Mouse (Mus musculus) lung, adult 2 months (tissue): ENCODE data around the gene Parp1.

Experiments
- CTCF ChIP-seq: fragments of 200-500 bp; IDR thresholded peaks from 2 replicates; pipeline ENCODE4 v1.5.1; 2011; ENCODE audit warnings: mild to moderate bottlenecking, low read length, control low read depth; ENCODE audit not compliant: insufficient read depth
- POLR2A ChIP-seq: fragments of 200-500 bp; IDR thresholded peaks from 2 replicates; pipeline ENCODE4 v1.6.1; 2011; ENCODE audit warnings: low read depth, mild to moderate bottlenecking, control low read depth, low read length, borderline replicate concordance; ENCODE audit errors: extremely low read depth

DNA sequence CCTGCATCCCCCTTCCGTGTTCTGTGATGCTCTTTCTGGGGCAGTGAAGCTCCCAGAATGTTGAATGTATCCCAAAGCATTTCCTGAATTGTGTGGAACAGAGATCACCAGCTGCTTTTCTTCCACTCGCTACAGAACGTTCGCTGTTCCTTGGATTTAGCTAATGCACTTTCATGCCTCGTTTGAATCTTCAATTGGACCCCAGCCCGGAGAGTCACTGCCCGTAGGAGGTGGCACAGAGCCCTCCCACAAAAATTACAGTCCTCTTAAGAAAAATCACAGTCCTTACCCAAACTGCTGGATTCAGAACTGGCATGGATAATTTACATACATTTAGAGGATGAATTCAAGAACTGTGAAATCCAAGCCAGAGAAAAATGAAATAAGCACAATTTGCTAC lies 48.5 kb upstream of the Parp1 start:
- TF ChIP-seq CTCF (no peak), POLR2A (no peak)
